Mouse (Mus musculus) heart, postnatal 0 days (tissue): ENCODE data around the gene Ly6g6f. TPM values are rescaled to one million over a fixed set of nuclear protein-coding genes. Genes with fewer than 3 reads are reported as not detected.
A peak's percentile ranks its signal among the peaks of the same experiment; 100 is the strongest.

Experiments used
- ATAC-seq: fragments of 200-750 bp; cut with Nextera tagmentation; 2 replicates; pipeline ENCODE4 v1.8.0; 2017; ENCODE audit warnings: low read depth, moderate number of reproducible peaks, moderate library complexity; ENCODE audit not compliant: insufficient read depth
- DNase-seq: peaks from one replicate; pipeline ENCODE4 v3.0.0-alpha.2; 2016; ENCODE audit warnings: low spot score
- H3K27ac ChIP-seq: fragments of 300-500 bp; sonication (generic); 2 replicates; pipeline ENCODE4 v1.5.1; 2014; ENCODE audit warnings: low read depth, mild to moderate bottlenecking
- H3K27me3 ChIP-seq: fragments of 300-500 bp; sonication (generic); 2 replicates; pipeline ENCODE4 v1.6.1; 2014; ENCODE audit warnings: low read length, mixed read lengths; ENCODE audit not compliant: control insufficient read depth, insufficient read depth
- H3K36me3 ChIP-seq: fragments of 300-500 bp; sonication (generic); replicated peaks from 2 replicates; pipeline ENCODE4 v1.6.1; 2014; ENCODE audit warnings: low read length, mixed read lengths; ENCODE audit not compliant: control insufficient read depth, insufficient read depth
- H3K4me1 ChIP-seq: fragments of 300-500 bp; sonication (generic); 2 replicates; pipeline ENCODE4 v1.6.1; 2014; ENCODE audit warnings: antibody characterized with exemption; ENCODE audit not compliant: control insufficient read depth, insufficient read depth
- H3K4me2 ChIP-seq: fragments of 300-500 bp; sonication (generic); 2 replicates; pipeline ENCODE4 v1.6.1; 2014; ENCODE audit warnings: low read depth, mild to moderate bottlenecking, low read length, moderate library complexity
- H3K4me3 ChIP-seq: fragments of 300-500 bp; sonication (generic); 2 replicates; pipeline ENCODE4 v1.5.1; 2014; ENCODE audit warnings: low read depth, low read length
- H3K9ac ChIP-seq: fragments of 300-500 bp; sonication (generic); replicated peaks from 2 replicates; pipeline ENCODE4 v1.6.1; 2014; ENCODE audit warnings: low read depth, low read length, mixed read lengths
- H3K9me3 ChIP-seq: fragments of 300-500 bp; sonication (generic); replicated peaks from 2 replicates; pipeline ENCODE4 v1.6.1; 2016; ENCODE audit warnings: low read length; ENCODE audit not compliant: control insufficient read depth
- CTCF ChIP-seq: IDR thresholded peaks from 2 replicates; pipeline ENCODE4 v1.5.1; 2016; ENCODE audit warnings: antibody characterized with exemption, control low read depth, low read depth
- EP300 ChIP-seq: IDR thresholded peaks from 2 replicates; pipeline ENCODE4 v1.6.1; 2016; ENCODE audit warnings: antibody characterized with exemption, low read depth
- WGBS: fragments of 180-500 bp; shearing (Covaris S2); extraction: QIAGEN DNeasy Blood & Tissue Kit; methylation state at CpG from one replicate; pipeline ENCODE4 v1.1.7; 2014; 5-methylcytosine and 5-hydroxymethylcytosine counted together
- polyA plus RNA-seq: library from polyadenylated mRNA; unstranded; fragments of >200 nt; fragmentation: Nextera tagmentation; extraction: Ambion mirVana; gene quantifications from 2 replicates; pipeline ENCODE4 v1.2.1, GENCODE M21; 2015
- total RNA-seq: library from RNA; depleted of rRNA; stranded (reverse); fragments of >200 nt; gene quantifications from 2 replicates; pipeline ENCODE4 v1.2.3, GENCODE M21; 2014; ENCODE audit warnings: low replicate concordance

The Ly6g6f gene
- total and polyA plus RNA-seq, 2 experiments from 2014 or later, result not detected

DNA sequence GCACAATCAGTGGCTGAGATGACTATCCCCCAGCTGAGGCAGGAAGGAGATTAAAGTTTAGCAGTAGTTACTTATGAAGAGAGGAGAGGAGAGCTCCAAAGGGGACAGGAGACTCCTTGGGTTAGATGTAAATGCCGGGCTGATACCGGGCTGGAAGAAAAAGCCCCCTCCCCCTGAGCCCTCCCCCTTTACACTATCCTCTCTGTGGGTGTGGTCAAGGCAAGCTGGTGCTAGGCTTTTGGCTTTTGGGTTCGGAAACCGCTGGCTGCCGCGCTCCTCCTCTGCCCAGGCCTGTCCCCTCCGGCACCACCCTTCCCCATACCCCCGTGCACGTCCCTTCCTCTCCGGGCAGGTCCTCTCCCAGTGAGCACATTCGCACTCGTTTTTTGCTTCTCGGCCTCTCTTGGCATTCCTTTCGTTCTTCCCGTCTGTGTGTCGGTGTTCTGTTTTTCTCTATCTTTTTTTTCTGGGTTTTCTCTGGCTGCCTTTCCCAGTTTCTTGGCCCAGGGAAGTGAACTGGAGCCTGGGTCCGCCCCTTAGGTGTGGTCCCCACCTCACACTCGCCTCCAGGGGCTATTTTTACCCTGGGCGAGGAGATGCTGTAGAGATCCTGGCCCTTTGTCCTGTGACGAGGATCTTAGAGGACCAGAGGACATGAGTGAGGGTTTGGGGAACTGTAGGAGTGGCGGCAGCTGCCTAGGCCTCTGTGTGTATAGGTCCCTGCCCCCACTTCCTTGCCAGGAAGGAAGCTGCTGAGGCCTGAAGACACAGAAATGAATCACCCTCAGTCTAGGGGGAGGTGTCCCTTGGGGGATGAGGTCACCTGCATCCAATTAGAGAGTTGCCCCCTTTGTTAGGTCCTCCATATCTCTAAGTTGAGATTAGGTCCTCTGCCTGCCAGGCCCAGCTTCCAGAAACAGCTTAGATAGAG lies 34.0 kb downstream of the Ly6g6f start:
- TF ChIP-seq EP300, result peak; percentile 84
- TF ChIP-seq CTCF, result no peak
- peaks cover 16% of the 10 kb centered on the region for H3K4me1 ChIP-seq
- peak overlapping the region; percentile 80 for H3K4me3 ChIP-seq
- H3K4me2 ChIP-seq, result peak overlapping the region; percentile 92
- H3K27me3 ChIP-seq, result no peaks in the 10 kb centered on the region
- H3K36me3 ChIP-seq, result peaks cover 40% of the 10 kb centered on the region
- ATAC-seq (peak; percentile 71), DNase-seq (peak; percentile 93)
- no peaks in the 10 kb centered on the region for H3K9me3 ChIP-seq
- H3K9ac ChIP-seq, result peak overlapping the region; percentile 90
- under 1% methylated on average over 21 of the region's 21 CpGs for WGBS
- H3K27ac ChIP-seq, result peak overlapping the region; percentile 98

DNA sequence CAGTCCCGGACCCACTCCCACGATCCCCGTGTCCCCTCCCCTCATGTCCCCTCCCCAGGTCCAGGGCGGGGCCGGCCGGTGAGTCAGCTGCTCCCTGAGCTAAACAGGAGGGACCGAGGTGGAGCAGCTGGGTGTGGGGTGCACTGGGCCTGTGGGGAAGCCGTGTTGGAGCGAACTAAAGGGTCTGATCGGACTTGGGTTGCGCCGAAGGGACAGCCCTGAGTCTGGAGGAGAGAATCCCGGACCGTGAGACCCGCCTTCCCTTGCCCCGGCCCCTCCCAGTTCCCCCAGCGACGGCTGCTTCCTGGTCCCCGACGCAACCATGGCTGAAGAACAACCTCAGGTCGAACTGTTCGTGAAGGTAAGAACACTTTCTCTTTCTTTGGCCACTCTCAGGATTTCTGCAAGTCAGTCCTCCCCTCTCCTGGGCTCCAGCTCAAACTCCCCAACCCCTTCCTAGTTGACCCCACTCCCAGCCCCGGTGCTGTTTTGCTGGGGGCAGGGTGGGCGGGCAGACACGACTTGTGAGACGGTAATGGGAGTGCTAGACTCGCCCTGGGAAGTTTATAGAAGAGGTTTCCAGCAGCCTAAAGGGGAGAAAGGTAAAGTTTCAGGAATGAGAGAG lies 35.2 kb downstream of the Ly6g6f start:
- peak overlapping the region; percentile 80 for H3K4me3 ChIP-seq
- H3K36me3 ChIP-seq, result peaks cover 28% of the 10 kb centered on the region
- H3K4me2 ChIP-seq, result peak overlapping the region; percentile 92
- DNase-seq (peak; percentile 76), ATAC-seq (peak; percentile 16)
- no peaks in the 10 kb centered on the region for H3K27me3 ChIP-seq
- TF ChIP-seq CTCF (no peak), EP300 (no peak)
- H3K9ac ChIP-seq, result peak overlapping the region; percentile 90
- H3K4me1 ChIP-seq, result peaks cover 26% of the 10 kb centered on the region
- peak overlapping the region; percentile 98 for H3K27ac ChIP-seq
- WGBS, result under 1% methylated on average over 27 of the region's 27 CpGs
- no peaks in the 10 kb centered on the region for H3K9me3 ChIP-seq

DNA sequence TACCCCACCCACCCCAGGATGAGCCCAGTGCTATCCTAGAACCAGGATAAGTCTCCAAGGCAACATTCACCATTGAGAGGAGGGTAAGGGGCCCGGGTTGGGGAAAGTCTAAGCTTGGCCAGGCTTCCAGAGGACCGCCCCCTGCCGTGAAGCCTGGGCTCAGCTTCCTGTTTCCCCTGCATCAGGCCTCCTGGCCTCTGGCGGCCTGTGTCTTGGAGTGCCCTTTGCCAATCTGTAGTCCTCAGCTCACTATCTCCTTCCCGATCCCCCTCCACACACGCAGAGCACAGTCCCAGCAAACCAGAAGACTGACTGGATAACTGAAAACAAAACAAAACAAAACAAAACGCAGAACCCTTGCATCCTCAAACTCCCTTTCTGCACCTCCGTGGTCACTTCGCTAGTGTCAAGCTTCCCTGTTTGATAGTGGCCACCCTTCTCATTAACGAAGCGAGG lies 35.8 kb downstream of the Ly6g6f start, which contains the start of gene Clic1:
Gene Clic1 (plus strand): TSS at position 406 of the 456 bp plus-strand sequence.
- DNase-seq (peak; percentile 70), ATAC-seq (peak; percentile 11)
- Histone ChIP-seq H3K36me3 (peaks cover 22% of the 10 kb centered on the region), H3K27ac (peak within 1 kb of the TSS; percentile 98), H3K4me3 (peak within 1 kb of the TSS; percentile 80), H3K27me3 (no peaks in the 10 kb centered on the region), H3K4me2 (peak within 1 kb of the TSS; percentile 92), H3K4me1 (peaks cover 33% of the 10 kb centered on the region), H3K9me3 (no peaks in the 10 kb centered on the region), H3K9ac (peak within 1 kb of the TSS; percentile 90)
- under 1% methylated on average over 11 of the region's 11 CpGs for WGBS
- no peak for TF ChIP-seq EP300
- TF ChIP-seq CTCF, result peak; percentile 31

DNA sequence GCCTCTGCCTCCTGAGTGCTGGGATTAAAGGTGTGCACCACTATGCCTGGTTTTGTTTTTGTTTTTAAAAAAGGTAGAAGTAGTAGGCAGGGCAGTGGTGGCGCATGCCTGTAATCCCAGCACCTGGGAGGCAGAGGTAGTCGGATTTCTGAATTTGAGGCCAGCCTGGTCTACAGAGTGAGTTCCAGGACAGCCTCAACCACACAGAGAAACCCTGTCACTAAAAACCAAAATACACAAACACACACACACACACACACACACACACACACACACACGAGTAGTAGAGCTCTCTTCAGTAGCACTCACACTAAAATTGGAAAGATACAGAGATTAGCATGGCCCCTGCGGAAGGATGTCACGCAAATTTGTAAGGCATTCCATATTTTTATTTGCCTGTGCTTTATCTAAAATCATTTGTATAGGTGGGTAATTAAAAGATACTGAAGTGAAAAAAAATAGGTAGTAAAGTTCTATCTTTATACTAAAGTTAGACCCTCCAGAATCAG lies 36.4 kb downstream of the Ly6g6f start:
- H3K4me3 ChIP-seq, result peak overlapping the region; percentile 80
- ATAC-seq, result no peak
- TF ChIP-seq EP300, result no peak
- TF ChIP-seq CTCF, result no peak
- no peak for DNase-seq
- H3K9ac ChIP-seq, result no peak overlapping the region
- H3K36me3 ChIP-seq, result peaks cover 16% of the 10 kb centered on the region
- H3K9me3 ChIP-seq, result no peaks in the 10 kb centered on the region
- peak overlapping the region; percentile 98 for H3K27ac ChIP-seq
- no peaks in the 10 kb centered on the region for H3K27me3 ChIP-seq
- peaks cover 37% of the 10 kb centered on the region for H3K4me1 ChIP-seq
- peak overlapping the region; percentile 92 for H3K4me2 ChIP-seq
- 61% methylated on average over 5 of the region's 5 CpGs for WGBS

DNA sequence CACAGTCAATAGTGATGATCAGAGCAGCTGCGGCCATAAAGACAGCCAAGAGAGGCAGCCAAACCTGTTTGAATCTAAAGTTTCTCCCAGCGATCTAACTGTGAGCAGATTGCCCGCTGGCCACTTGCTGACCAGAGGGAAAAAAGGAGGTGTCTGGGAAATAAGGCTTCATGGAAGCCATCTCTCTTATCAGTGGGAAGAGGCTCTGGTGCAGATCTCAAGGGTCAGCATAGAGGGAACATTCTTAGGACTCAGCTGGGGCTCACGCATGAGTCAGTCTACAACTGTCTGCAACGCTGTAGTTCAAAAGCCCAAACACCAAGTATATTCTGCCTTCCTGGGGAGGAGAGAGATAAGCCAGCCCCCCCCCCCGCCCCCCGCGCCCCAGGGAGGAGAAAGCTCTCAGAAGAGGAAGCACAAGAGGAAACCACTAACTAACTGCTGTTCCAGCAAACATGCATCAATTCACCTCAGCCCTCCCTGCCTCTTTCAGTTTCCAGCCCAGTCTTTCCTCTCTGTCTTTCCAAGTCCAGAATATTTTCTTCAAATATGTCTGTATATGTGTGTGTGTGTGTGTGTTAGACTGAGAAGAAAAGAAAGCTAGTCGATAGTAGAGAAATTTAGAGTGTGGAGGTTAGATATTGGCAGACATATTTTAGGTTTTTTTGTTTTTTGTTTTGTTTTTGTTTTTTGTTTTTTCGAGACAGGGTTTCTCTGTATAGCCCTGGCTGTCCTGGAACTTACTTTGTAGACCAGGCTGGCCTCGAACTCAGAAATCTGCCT lies 37.1 kb downstream of the Ly6g6f start:
- Histone ChIP-seq H3K36me3 (peaks cover 10% of the 10 kb centered on the region), H3K27me3 (no peaks in the 10 kb centered on the region), H3K27ac (peak overlapping the region; percentile 98), H3K9ac (no peak overlapping the region), H3K4me2 (peak overlapping the region; percentile 36), H3K4me3 (no peak overlapping the region), H3K4me1 (peaks cover 37% of the 10 kb centered on the region), H3K9me3 (no peaks in the 10 kb centered on the region)
- WGBS, result 19% methylated on average over 11 of the region's 11 CpGs
- no peak for TF ChIP-seq CTCF
- no peak for ATAC-seq
- DNase-seq, result peak; percentile 52
